Mouse (Mus musculus) heart, adult 8-10 months (tissue): Measurements from ENCODE around the gene Gm17571. TPM values are rescaled to one million over a fixed set of nuclear protein-coding genes. Genes with fewer than 3 reads are reported as not detected.

ENCODE experiments used
- DNase-seq: peaks from one replicate; pipeline ENCODE4 v3.0.0; 2022; ENCODE audit warnings: low spot score
- total RNA-seq, 4 experiments: library from RNA; stranded (reverse); gene quantifications; 2 replicates each; pipeline ENCODE4 v1.2.4; 2022

The Gm17571 gene
- total RNA-seq, 4 experiments from 2014 or later = not detected

- no peak for DNase-seq
Observed at GRCm38 (mm10) chr9:13455231-13455630, 8.7 kb upstream of the Gm17571 start.

- DNase-seq = no peak
Observed at GRCm38 (mm10) chr9:13454651-13455123, 8.1 kb upstream of the Gm17571 start.

- DNase-seq = no peak
Observed at GRCm38 (mm10) chr9:13448716-13449115, 2.2 kb upstream of the Gm17571 start.

- DNase-seq = no peak
Observed at GRCm38 (mm10) chr9:13446236-13446635, 317 bp downstream of the Gm17571 start.

- DNase-seq = peak; percentile 53
Observed at GRCm38 (mm10) chr9:13443484-13444211, 2.9 kb downstream of the Gm17571 start.

- peak; percentile 51 for DNase-seq
Observed at GRCm38 (mm10) chr9:13442012-13442735, 4.4 kb downstream of the Gm17571 start.

GRCm38 (mm10) chr9:13440911-13441310 lies 5.6 kb downstream of the Gm17571 start:
- DNase-seq = no peak

GRCm38 (mm10) chr9:13433501-13434090 lies 13.0 kb downstream of the Gm17571 start:
- no peak for DNase-seq

- no peak for DNase-seq
Observed at GRCm38 (mm10) chr9:13431646-13432045, 14.9 kb downstream of the Gm17571 start.

- no peak for DNase-seq
Observed at GRCm38 (mm10) chr9:13430744-13431143, 15.8 kb downstream of the Gm17571 start.

- peak; percentile 53 for DNase-seq
Observed at GRCm38 (mm10) chr9:13430302-13430701, 16.3 kb downstream of the Gm17571 start.

GRCm38 (mm10) chr9:13429477-13430125 lies 17.0 kb downstream of the Gm17571 start:
- no peak for DNase-seq

GRCm38 (mm10) chr9:13425031-13425940 lies 21.3 kb downstream of the Gm17571 start:
- peak; percentile 80 for DNase-seq

- no peak for DNase-seq
Observed at GRCm38 (mm10) chr9:13414230-13414766, 32.3 kb downstream of the Gm17571 start.

Other genes starting within 250 kb of the Gm17571 start
- 1 to 10 TPM; 4.1 to 5.8 (median 5.1) TPM for gene Jrkl, start 200.9 kb downstream of the Gm17571 start, total RNA-seq
- 10 to 100 TPM in 1 of 4 experiments, 1 to 10 TPM in 3; 7.3 to 10.8 (median 8.6) TPM for gene Ccdc82, start 199.8 kb downstream of the Gm17571 start, total RNA-seq
- gene Maml2, start 148.8 kb downstream of the Gm17571 start, total RNA-seq = 1 to 10 TPM; 5.0 to 6.1 (median 5.2) TPM